Mouse (Mus musculus): ENCODE data around the gene Ildr2.

DNA sequence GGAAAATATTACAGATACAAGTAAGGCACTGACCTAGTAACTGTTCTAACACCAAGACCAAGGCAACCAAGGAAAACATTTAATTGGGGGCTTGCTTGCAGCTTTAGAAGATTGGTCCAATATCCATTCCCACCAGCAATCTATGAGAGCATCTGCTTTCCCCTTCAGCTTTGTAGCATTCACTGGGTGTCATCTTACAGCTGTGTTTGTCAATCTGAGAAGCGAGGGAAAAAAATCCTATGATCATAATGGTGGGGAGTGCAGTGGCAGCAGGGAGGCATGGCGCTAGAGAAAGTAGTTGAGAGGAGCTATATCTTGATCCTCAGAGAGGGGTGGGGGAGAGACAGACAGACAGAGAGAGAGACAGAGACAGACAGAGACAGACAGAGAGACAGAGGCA lies 88.1 kb downstream of the Ildr2 start:
- TF ChIP-seq POLR2A (IDR thresholded peaks at IDR 0.05; ENCODE audit: extremely low read depth, insufficient read depth, low read length), result no peak
- TF ChIP-seq CTCF (IDR thresholded peaks at IDR 0.05; ENCODE audit: low read depth, low read length), result no peak
